In genomic region chr2:63153701-63154100, GRCm38 (mm10) we compare ENCODE assay signal across 29 mouse cellular contexts. TPM values are rescaled to one million over a fixed set of nuclear protein-coding genes. Genes with fewer than 3 reads are reported as not detected.
"Had no signal": no experiment of that assay in that cellular context is flagged by ENCODE, and none has a peak within 500 bp of the region (broad histone marks: within the 10 kb centered on the region; RNA-seq: fewer than 3 reads in every experiment).

No protein-coding gene starts in this region.

- H3K4me3 ChIP-seq: gastrocnemius, adult 2 months; heart, embryonic 10.5 days; heart, embryonic 12.5 days; hindbrain, embryonic 10.5 days; hindbrain, embryonic 12.5 days; intestine, embryonic 15.5 days; kidney, embryonic 15.5 days; limb, embryonic 10.5 days; limb, embryonic 12.5 days; liver, embryonic 13.5 days; liver, embryonic 15.5 days had no signal

- ATAC-seq: hindbrain, embryonic 16.5 days; inflammation-experienced regulatory T-cells, adult 6 months; intestine, embryonic 15.5 days; intestine, postnatal 0 days; liver, postnatal 0 days had no signal

- H3K36me3 ChIP-seq: heart, embryonic 10.5 days; heart, embryonic 12.5 days; hindbrain, embryonic 10.5 days; hindbrain, embryonic 12.5 days; intestine, embryonic 15.5 days; kidney, embryonic 15.5 days; limb, embryonic 10.5 days; limb, embryonic 12.5 days; liver, embryonic 13.5 days; liver, embryonic 15.5 days had no signal

- H3K4me1 ChIP-seq: hindbrain, embryonic 10.5 days; hindbrain, embryonic 12.5 days; intestine, embryonic 15.5 days; kidney, embryonic 15.5 days; limb, embryonic 10.5 days; liver, embryonic 13.5 days; liver, embryonic 15.5 days had no signal

- H3K9me3 ChIP-seq: heart, embryonic 10.5 days; heart, embryonic 12.5 days; hindbrain, embryonic 10.5 days; hindbrain, embryonic 12.5 days; intestine, embryonic 15.5 days; kidney, embryonic 15.5 days; limb, embryonic 10.5 days; limb, embryonic 12.5 days; liver, embryonic 13.5 days; liver, embryonic 15.5 days had no signal

- H3K27me3 ChIP-seq: heart, embryonic 12.5 days; hindbrain, embryonic 12.5 days; intestine, embryonic 15.5 days; kidney, embryonic 15.5 days; limb, embryonic 12.5 days; liver, embryonic 13.5 days; liver, embryonic 15.5 days had no signal

- H3K9ac ChIP-seq: heart, embryonic 12.5 days; hindbrain, embryonic 12.5 days; hindbrain, embryonic 14.5 days; intestine, embryonic 15.5 days; kidney, embryonic 15.5 days; limb, embryonic 12.5 days; liver, embryonic 13.5 days; liver, embryonic 15.5 days; liver, postnatal 0 days had no signal

- DNase-seq: gastrocnemius, adult 2 months; gastrocnemius, postnatal 10 days; gastrocnemius, postnatal 25 days; heart, adult 18-20 months; heart, postnatal 10 days; heart, postnatal 4 days; kidney, adult 18-20 months; kidney, adult 9 months; kidney, postnatal 14 days; kidney, postnatal 36 days; liver; liver, embryonic 13.5 days; liver, postnatal 0 days had no signal

- H3K27ac ChIP-seq: gastrocnemius, adult 2 months; heart, embryonic 10.5 days; hindbrain, embryonic 10.5 days; hindbrain, embryonic 12.5 days; hindbrain, embryonic 14.5 days; intestine, embryonic 15.5 days; kidney, embryonic 15.5 days; kidney, postnatal 0 days; limb, embryonic 10.5 days; limb, embryonic 12.5 days; liver, embryonic 13.5 days; liver, embryonic 15.5 days had no signal

- H3K4me2 ChIP-seq: heart, embryonic 12.5 days; hindbrain, embryonic 12.5 days; hindbrain, embryonic 14.5 days; intestine, embryonic 15.5 days; kidney, embryonic 15.5 days; limb, embryonic 12.5 days; liver, embryonic 11.5 days; liver, embryonic 13.5 days; liver, embryonic 15.5 days had no signal

RNA-seq across cellular contexts. Expression of gene Kcnh7, which starts 30.4 kb away (rescaled TPM):
- total RNA-seq: granulocyte monocyte progenitor cell, adult 5-6 weeks had no signal
